Mouse (Mus musculus): ENCODE data around the gene Cstf3.

DNA sequence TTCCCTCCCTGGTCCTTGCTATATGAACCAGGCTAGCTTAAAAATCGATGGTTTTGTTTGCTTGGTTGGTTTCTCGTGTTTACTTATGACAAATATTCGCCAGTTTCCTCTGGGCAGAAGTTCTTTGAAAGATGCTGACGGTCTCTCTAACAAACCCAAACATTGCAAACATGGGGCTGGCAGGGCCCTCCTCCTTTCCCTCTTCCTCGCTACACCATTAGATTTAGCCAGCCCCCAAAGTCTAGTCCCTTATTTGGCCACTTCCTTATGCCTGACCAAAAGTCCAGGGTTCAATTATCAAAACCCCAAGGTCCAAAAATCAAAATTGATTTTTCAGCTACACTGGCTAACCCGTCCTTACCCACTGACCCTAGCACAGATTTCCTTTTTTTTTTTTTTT, 7.3 kb upstream of the Cstf3 start:
- TF ChIP-seq CTCF (IDR thresholded peaks at IDR 0.05; ENCODE audit: low read depth, low read length) (no peak), POLR2A (IDR thresholded peaks at IDR 0.05; ENCODE audit: borderline replicate concordance, low read depth, low read length) (no peak)
